Mouse (Mus musculus): ENCODE measurements around the gene Cabp2.
"Not testable (repeated sequence)": the region's sequence is repeated elsewhere in the genome, so short reads cannot be mapped to it uniquely, and the experiment has no call there.

The Cabp2 gene

GRCm38 (mm10) chr19:4055947-4056693 lies 25.3 kb upstream of the Cabp2 start:
- no peak for DNase-seq (ENCODE audit: low read depth, low spot score)

DNA sequence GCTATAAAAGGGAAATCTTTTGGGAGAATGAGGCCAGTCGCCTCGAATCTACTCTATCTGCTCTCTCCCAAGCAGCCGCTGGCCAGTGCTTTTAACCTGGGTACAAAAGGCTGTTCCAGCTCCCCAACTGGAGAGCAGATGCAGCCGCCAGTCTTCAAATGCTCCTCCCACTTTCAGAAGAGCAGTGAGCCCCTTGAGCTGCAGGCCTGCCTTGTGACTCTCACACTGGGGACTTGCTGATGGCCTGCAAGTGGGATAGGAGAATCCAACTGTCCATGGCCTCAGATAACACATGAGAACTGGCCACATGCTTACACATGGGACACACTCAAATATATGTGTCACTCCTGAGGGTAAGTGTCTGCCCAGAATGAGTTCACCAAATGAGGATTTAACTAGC lies 24.7 kb upstream of the Cabp2 start:
- DNase-seq (ENCODE audit: low read depth, low spot score) = no peak

DNA sequence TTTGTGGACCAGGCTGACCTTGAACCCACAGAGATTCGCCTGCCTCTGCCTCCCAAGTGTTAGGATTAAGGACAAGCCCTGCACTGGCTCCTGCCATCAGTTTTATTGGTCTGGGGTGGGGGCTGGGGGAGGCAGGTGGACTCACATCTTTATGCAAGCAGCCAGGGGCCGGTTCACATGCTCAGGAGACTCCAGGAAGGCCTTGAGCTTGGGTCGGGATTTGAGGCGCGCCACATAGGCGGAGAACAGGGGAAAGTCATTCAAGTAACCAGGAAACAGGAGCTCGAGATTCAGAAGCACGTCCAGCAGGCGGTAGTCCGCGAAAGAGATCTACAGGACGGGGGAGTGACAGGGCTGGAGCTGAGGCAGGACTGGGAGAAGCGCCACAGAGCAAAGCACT lies 24.0 kb upstream of the Cabp2 start:
- no peak for DNase-seq (ENCODE audit: low read depth, low spot score)

GRCm38 (mm10) chr19:4057962-4058361 lies 23.4 kb upstream of the Cabp2 start:
- DNase-seq (ENCODE audit: low read depth, low spot score) = no peak

DNA sequence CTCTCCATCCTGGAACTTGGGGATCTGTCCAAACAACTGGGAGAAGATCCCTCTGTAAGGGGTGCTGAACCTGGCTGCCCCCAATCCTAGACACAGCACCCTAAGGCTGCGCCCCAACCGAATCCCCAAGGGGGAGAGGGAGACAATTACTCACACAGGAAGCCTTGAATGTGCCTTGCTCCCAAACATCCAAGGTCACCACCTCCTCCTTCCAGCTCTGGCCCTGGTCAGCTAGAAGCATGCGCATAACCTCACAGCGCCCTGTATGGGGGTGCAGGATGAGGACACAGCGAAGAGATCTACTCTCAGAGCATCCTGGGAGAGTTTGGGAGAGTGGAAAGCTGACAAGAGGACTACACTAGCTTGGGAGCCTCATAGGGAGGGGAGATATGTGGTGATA lies 22.8 kb upstream of the Cabp2 start:
- DNase-seq (ENCODE audit: low read depth, low spot score) = no peak

- DNase-seq (ENCODE audit: low read depth, low spot score) = no peak
Observed at GRCm38 (mm10) chr19:4059069-4059740, 22.2 kb upstream of the Cabp2 start, which contains the start of gene Gstp3. Gstp3 (minus strand) TSS chr19:4059569.

DNA sequence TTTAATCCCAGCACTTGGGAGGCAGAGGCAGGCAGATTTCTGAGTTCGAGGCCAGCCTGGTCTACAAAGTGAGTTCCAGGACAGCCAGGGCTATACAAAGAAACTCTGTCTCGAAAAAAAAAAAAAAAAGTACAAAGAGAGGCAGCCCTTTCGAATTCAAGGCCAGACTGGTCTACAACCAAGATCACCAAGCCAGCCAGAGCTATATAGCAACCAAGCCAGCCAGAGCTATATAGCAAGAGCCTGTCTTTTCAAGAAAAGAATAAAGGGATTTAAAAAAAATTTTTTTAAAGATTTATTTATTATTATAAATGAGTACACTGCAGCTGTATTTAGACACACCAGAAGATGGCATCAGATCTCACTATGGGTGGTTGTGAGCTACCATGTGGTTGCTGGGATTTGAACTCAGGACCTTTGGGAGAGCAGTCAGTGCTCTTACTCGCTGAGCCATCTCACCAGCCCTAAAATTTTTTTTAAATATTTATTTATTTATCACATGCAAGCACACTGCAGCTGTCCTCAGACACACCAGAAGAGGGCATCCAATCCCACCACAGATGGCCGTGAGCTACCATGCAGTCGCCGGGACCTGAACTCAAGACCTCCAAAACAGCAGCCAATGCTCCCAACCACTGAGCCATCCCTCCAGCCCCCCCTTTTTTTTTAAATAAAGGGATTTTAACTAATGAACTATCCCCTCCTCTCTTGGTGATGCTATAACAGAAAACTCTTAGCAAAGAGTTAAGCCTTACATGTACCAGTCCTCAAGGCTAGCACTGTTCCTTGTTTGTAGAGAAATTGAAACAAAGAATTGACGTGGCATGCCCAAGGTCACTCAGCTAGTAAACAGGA lies 21.1 kb upstream of the Cabp2 start:
- not testable (repeated sequence) for DNase-seq (ENCODE audit: low read depth, low spot score)

GRCm38 (mm10) chr19:4060899-4061465 lies 20.4 kb upstream of the Cabp2 start:
- peak; percentile 33 for DNase-seq (ENCODE audit: low read depth, low spot score)

GRCm38 (mm10) chr19:4063357-4063756 lies 18.0 kb upstream of the Cabp2 start:
- DNase-seq (ENCODE audit: low read depth, low spot score) = not testable (repeated sequence)

GRCm38 (mm10) chr19:4064501-4064900 lies 16.9 kb upstream of the Cabp2 start:
- not testable (repeated sequence) for DNase-seq (ENCODE audit: low read depth, low spot score)

DNA sequence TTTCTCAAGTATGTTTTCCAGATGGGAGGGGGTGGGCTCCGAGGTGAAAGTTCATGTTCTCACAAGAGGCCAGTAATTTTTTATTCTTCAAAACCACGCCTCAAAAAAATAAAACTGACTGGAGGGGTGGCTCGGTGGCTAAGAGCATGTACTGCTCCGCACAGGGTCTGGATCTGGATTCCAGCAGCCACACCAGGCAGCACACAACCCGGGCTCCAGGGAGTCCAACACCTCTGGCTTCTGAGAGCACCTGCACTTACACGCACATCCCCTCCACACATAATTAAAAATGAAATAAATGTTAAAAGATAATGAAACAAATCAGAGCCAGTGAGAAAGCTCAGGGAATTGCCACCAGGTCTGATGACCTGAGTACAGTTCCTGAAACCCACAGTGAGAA lies 15.1 kb upstream of the Cabp2 start:
- no peak for DNase-seq (ENCODE audit: low read depth, low spot score)

- DNase-seq (ENCODE audit: low read depth, low spot score) = no peak
Observed at GRCm38 (mm10) chr19:4066877-4067276, 14.5 kb upstream of the Cabp2 start.

DNA sequence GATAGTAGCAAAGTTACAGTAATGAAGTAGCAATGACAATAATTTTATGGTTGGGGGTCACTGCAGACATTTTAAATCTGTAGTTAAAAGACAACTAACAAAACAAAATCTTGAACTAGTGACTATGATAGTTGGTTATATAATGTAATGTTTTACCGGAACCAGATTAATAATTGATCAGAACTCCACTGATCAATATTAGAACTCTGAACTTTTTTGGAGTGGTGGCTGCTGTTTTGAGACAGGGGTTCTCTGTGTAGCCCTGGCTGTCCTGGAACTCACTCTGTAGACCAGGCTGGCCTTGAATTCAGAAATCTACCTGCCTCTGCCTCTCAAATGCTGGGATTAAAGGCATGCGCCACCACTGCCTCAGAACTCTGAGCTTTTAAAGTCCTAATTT lies 13.1 kb upstream of the Cabp2 start:
- DNase-seq (ENCODE audit: low read depth, low spot score) = not testable (repeated sequence)

DNA sequence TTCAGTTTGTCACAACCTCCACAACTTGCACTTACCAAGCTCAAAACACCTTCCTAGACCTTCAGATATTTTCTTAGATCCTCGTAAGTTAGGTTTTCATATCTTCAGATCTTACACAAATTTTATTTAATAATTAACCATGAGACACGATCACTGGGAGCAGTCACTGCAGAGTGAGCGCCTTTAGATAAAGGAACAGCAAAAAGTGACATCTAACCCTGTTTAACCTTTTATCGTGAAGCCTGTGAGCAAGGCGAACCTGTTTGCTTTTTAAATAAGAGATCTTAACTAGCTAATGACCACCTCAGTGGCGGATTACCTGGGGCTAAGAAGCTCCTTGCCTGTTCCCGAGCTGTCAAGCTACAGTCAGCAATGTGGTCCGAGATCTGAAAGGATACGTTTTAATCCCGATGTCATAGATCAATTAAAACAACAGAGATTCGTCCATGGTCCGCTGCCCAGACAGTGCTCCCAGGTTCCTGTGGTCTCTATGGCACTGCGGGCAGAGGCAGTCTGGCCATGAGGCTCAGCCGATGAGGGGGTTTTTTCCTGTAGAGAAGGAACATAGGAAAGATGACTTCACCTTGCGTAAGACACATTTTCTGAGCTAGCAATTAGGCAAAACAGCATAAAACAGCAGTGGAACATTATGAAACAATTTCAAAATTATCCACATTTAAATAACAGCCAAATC lies 12.5 kb upstream of the Cabp2 start:
- DNase-seq (ENCODE audit: low read depth, low spot score) = no peak

DNA sequence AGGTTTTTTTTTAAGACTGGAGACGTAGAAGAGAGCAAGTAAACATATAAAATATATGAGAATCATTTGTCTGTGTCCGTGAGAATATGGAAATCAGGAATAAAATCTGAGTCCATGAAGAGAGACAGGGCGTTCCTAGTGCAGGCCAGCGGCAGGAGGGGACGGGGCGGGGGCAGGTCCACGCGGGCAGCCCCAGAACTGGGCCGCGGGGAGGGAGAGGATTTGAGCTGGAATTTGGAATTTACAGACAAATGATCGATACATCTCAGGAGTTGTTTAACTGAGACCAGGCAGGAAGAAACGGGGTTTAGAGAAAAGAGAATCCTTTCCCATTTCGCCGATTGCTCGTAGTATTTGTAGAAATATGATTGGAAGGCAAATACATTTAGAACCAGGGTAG lies 11.1 kb upstream of the Cabp2 start:
- DNase-seq (ENCODE audit: low read depth, low spot score) = no peak

DNA sequence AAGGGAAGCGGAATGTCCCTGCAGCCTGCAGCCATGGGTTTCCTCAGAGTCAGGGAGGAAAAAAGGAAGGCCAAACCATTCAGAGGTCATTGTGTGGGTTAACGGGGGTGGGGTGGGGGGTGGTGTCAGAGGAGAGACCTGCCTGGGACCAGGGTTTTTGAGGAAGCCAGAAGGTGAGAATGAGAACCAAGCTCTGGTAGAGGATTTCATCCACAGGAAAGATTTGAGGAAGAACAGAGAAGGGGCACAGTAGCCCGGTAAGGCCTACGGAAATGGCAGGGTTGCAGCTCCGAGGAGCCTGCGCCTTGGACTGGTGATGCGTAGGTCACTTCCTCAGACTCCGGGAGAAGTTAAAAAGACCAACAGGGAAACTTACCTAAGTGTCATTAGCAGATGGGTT lies 10.6 kb upstream of the Cabp2 start:
- DNase-seq (ENCODE audit: low read depth, low spot score) = no peak

GRCm38 (mm10) chr19:4071406-4071805 lies 10.0 kb upstream of the Cabp2 start:
- no peak for DNase-seq (ENCODE audit: low read depth, low spot score)

DNA sequence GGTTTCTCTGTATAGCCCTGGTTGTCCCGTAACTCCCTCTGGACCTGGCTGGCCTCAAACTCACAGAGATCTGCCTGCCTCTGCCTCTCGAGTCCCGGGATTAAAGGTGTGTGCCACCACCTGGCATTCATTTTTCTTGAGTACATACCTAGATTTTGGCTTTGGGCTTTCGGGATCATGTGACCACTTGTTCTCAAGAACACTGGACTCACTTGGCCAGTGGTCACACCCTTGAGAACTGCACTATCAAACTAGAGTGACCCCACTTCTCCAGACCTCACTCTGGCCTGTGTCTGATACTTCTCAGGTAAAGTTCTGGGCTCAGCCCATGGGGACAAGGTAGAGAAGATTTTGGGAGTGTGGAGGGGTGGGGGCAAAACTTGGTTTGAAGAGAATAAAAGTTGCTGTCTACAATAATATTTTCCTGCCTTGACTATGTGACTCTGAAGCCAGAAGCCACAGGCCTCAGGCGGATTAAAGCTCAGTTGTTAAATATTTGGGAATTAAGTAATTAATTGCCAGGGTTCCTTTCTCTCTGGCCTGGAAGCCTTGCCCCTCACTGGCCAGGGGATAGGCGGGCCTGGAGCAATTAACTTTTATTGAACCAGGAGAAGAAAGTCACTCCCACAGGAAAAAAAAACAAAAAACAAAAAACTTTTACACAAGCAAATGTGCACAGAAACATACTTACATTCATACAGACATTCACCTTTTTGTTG lies 8.5 kb upstream of the Cabp2 start:
- DNase-seq (ENCODE audit: low read depth, low spot score) = no peak

DNA sequence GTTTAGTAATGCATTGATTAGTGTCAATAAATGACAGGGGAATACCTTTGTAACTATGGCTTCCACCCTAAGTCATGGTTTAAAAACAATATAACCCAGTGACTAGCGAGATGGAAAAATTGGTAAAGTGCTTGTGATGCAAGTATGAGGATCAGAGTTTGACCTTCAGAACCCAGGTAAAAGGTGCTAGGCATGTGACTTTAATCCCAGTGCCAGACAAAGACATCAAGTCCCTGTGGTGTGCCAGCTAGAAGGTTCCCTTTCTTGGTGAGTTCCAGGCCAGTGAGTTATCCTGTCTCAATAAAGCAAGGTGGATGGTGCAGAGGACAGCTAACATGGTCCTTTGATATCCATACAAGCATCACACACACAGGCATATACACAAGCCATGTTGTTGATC lies 5.8 kb upstream of the Cabp2 start:
- DNase-seq (ENCODE audit: low read depth, low spot score) = no peak

GRCm38 (mm10) chr19:4079594-4079993 lies 1.8 kb upstream of the Cabp2 start:
- no peak for DNase-seq (ENCODE audit: low read depth, low spot score)
